ENCODE assay signal across 15 mouse cellular contexts in the genomic region with DNA sequence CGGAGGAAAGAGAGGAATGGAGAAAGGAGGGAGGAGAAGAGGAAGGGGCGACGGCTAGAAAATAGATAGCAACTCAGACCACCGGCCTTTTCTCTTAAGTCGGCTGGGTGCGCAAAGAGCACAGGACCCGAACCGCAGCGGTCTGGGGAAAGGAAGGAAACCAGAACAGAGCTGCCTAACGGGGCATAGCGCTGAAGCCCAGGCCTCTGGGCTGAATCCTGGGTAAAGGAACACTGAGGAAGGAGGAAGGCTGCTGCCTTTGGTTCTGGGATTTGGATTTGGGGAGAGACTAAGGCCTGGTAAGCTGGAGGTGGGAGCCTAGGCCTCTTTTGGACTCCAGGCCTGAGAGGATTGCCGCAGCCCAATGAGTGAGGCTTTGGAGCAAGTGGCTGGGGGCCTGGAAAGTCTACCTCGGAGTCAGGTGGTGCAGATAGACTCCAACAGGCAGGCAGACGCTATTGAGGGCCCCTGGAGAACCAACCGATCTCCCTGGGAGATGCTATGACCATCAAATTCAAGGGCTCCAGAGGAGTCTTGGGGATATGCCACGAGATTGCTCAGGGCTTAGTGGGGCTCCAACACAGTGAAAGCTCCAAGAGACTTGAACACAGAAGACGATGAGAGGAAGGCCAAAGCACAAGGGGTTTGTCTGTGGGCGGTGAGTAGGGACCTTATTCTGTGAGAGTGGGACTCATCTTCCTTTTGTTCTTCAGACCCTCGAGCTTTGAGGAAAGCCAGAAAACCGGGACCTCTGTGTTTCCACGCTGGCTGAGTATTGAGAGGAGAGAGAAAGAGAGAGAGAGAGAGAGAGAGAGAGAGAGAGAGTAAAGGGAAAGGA. TPM values are rescaled to one million over a fixed set of nuclear protein-coding genes. Genes with fewer than 3 reads are reported as not detected.
DNase-seq lines count a peak whose midpoint lies in the region; ATAC-seq lines count a peak whose summit lies in the region.
"Had no signal": no experiment of that assay in that cellular context is flagged by ENCODE, and none has a peak within 500 bp of the region (broad histone marks: within the 10 kb centered on the region; RNA-seq: fewer than 3 reads in every experiment).

No protein-coding gene starts in this region.

- H3K9me3 ChIP-seq in kidney, embryonic 15.5 days (replicated peaks) = no peaks in the 10 kb centered on the region
- no peaks in the 10 kb centered on the region for H3K9me3 ChIP-seq in intestine, embryonic 15.5 days
- no peaks in the 10 kb centered on the region for H3K9me3 ChIP-seq in limb, embryonic 15.5 days
- H3K9me3 ChIP-seq: hindbrain, embryonic 15.5 days; liver, embryonic 15.5 days had no signal

- no peak for DNase-seq in kidney, adult 11 months
- peak; percentile 41 for DNase-seq in R1 (ENCODE audit: low read depth, low spot score)
- DNase-seq in cerebellum, postnatal 10 days = no peak
- DNase-seq in urinary bladder, adult 18-20 months (ENCODE audit: low spot score in 2 of 2) = no peak
- DNase-seq: adrenal gland, postnatal 14 days; cerebellum, adult 8-10 months; heart, adult 2 months had no signal

- peak overlapping the region; percentile 68 for H3K4me2 ChIP-seq in kidney, embryonic 15.5 days
- H3K4me2 ChIP-seq in intestine, embryonic 15.5 days (replicated peaks) = 0 out of 2 replicates have a peak overlapping the region, but pooled peaks have one; percentile 3
- H3K4me2 ChIP-seq in limb, embryonic 15.5 days = peak overlapping the region; percentile 65
- H3K4me2 ChIP-seq: hindbrain, embryonic 15.5 days; liver, embryonic 15.5 days had no signal

- no peak for ATAC-seq in kidney, embryonic 15.5 days (replicated peaks; ENCODE audit: low FRiP score)
- no peak for ATAC-seq in intestine, embryonic 15.5 days
- ATAC-seq in limb, embryonic 15.5 days (ENCODE audit: insufficient number of reproducible peaks, low FRiP score, low TSS enrichment, low read depth) = no peak

- H3K9ac ChIP-seq in kidney, embryonic 15.5 days = peak overlapping the region; percentile 88
- no peak overlapping the region for H3K9ac ChIP-seq in intestine, embryonic 15.5 days
- H3K9ac ChIP-seq in limb, embryonic 15.5 days = peak overlapping the region; percentile 71
- H3K9ac ChIP-seq: hindbrain, embryonic 15.5 days; liver, embryonic 15.5 days had no signal

- peak overlapping the region; percentile 66 for H3K4me3 ChIP-seq in kidney, embryonic 15.5 days (replicated peaks)
- peak overlapping the region; percentile 16; the same call in 1 of the 2 replicates for H3K4me3 ChIP-seq in intestine, embryonic 15.5 days (replicated peaks)
- H3K4me3 ChIP-seq in limb, embryonic 15.5 days = peak overlapping the region; percentile 60
- H3K4me3 ChIP-seq: heart, adult 2 months; hindbrain, embryonic 15.5 days; liver, embryonic 15.5 days; myocyte had no signal

- H3K27me3 ChIP-seq in kidney, embryonic 15.5 days = peaks cover 63% of the 10 kb centered on the region
- H3K27me3 ChIP-seq in intestine, embryonic 15.5 days (replicated peaks) = peaks cover 97% of the 10 kb centered on the region
- peaks cover 83% of the 10 kb centered on the region for H3K27me3 ChIP-seq in limb, embryonic 15.5 days

- H3K4me1 ChIP-seq in kidney, embryonic 15.5 days = peaks cover 66% of the 10 kb centered on the region
- peaks cover 17% of the 10 kb centered on the region for H3K4me1 ChIP-seq in intestine, embryonic 15.5 days (replicated peaks)
- H3K4me1 ChIP-seq in limb, embryonic 15.5 days = peaks cover 29% of the 10 kb centered on the region

- peak overlapping the region; percentile 96 for H3K27ac ChIP-seq in kidney, embryonic 15.5 days
- H3K27ac ChIP-seq in intestine, embryonic 15.5 days = no peak overlapping the region
- peak overlapping the region; percentile 94 for H3K27ac ChIP-seq in limb, embryonic 15.5 days
- H3K27ac ChIP-seq: heart, adult 2 months; hindbrain, embryonic 15.5 days; liver, embryonic 15.5 days had no signal

- H3K36me3 ChIP-seq in kidney, embryonic 15.5 days = no peaks in the 10 kb centered on the region
- no peaks in the 10 kb centered on the region for H3K36me3 ChIP-seq in intestine, embryonic 15.5 days
- no peaks in the 10 kb centered on the region for H3K36me3 ChIP-seq in limb, embryonic 15.5 days
- H3K36me3 ChIP-seq: hindbrain, embryonic 15.5 days; liver, embryonic 15.5 days had no signal

- 3% methylated on average over 21 of the region's 21 CpGs for WGBS in kidney, embryonic 15.5 days
- WGBS in intestine, embryonic 15.5 days = 5% methylated on average over 21 of the region's 21 CpGs
- 15% methylated on average over 21 of the region's 21 CpGs for WGBS in limb, embryonic 15.5 days

RNA-seq across cellular contexts. Expression of a gene that starts 1.4 kb away (rescaled TPM):
- 25.1 and 26.3 TPM in 2 replicates for polyA plus RNA-seq in kidney, embryonic 15.5 days (2015; fragmentation: Nextera tagmentation; extraction: Ambion mirVana)
- polyA plus RNA-seq in intestine, embryonic 15.5 days (2015; fragmentation: Nextera tagmentation; extraction: Ambion mirVana) = 1.2 and 2.3 TPM in 2 replicates
- polyA plus RNA-seq in limb, embryonic 15.5 days (2015; fragmentation: Nextera tagmentation; extraction: Ambion mirVana) = 7.1 and 10.3 TPM in 2 replicates
- polyA plus RNA-seq: forebrain, embryonic 14.5 days; heart, adult 2 months; heart, postnatal 0 days; hindbrain, embryonic 15.5 days; liver, embryonic 15.5 days; myocyte had no signal

RNA-seq across cellular contexts. Expression of a gene that starts 6.0 kb away (rescaled TPM):
- polyA plus RNA-seq in kidney, embryonic 15.5 days (2015; fragmentation: Nextera tagmentation; extraction: Ambion mirVana) = 5.4 and 6.4 TPM in 2 replicates
- polyA plus RNA-seq in intestine, embryonic 15.5 days (2015; fragmentation: Nextera tagmentation; extraction: Ambion mirVana) = 0.45 and 1.1 TPM in 2 replicates
- polyA plus RNA-seq in limb, embryonic 15.5 days (2015; fragmentation: Nextera tagmentation; extraction: Ambion mirVana) = 27.0 and 30.6 TPM in 2 replicates
- polyA plus RNA-seq: forebrain, embryonic 14.5 days; heart, adult 2 months; heart, postnatal 0 days; hindbrain, embryonic 15.5 days; liver, embryonic 15.5 days; myocyte had no signal

RNA-seq across cellular contexts. Expression of a gene that starts 10.9 kb away (rescaled TPM):
- polyA plus RNA-seq in kidney, embryonic 15.5 days (2015; fragmentation: Nextera tagmentation; extraction: Ambion mirVana) = 33.6 and 36.6 TPM in 2 replicates
- polyA plus RNA-seq in intestine, embryonic 15.5 days (2015; fragmentation: Nextera tagmentation; extraction: Ambion mirVana) = 4.8 and 7.9 TPM in 2 replicates
- 12.4 and 14.5 TPM in 2 replicates for polyA plus RNA-seq in limb, embryonic 15.5 days (2015; fragmentation: Nextera tagmentation; extraction: Ambion mirVana)
- polyA plus RNA-seq: forebrain, embryonic 14.5 days; heart, adult 2 months; heart, postnatal 0 days; hindbrain, embryonic 15.5 days; liver, embryonic 15.5 days; myocyte had no signal

RNA-seq across cellular contexts. Expression of a gene that starts 12.7 kb away (rescaled TPM):
- 0.23 and 0.95 TPM in 2 replicates for polyA plus RNA-seq in kidney, embryonic 15.5 days (2015; fragmentation: Nextera tagmentation; extraction: Ambion mirVana)
- polyA plus RNA-seq in intestine, embryonic 15.5 days (2015; fragmentation: Nextera tagmentation; extraction: Ambion mirVana) = 0.67 and 0.77 TPM in 2 replicates
- 20.8 and 32.3 TPM in 2 replicates for polyA plus RNA-seq in limb, embryonic 15.5 days (2015; fragmentation: Nextera tagmentation; extraction: Ambion mirVana)
- polyA plus RNA-seq: forebrain, embryonic 14.5 days; heart, adult 2 months; heart, postnatal 0 days; hindbrain, embryonic 15.5 days; liver, embryonic 15.5 days; myocyte had no signal

RNA-seq across cellular contexts. Expression of a gene that starts 16.7 kb away (rescaled TPM):
- 38.1 and 40.7 TPM in 2 replicates for polyA plus RNA-seq in kidney, embryonic 15.5 days (2015; fragmentation: Nextera tagmentation; extraction: Ambion mirVana)
- 4.4 and 5.9 TPM in 2 replicates for polyA plus RNA-seq in intestine, embryonic 15.5 days (2015; fragmentation: Nextera tagmentation; extraction: Ambion mirVana)
- polyA plus RNA-seq in limb, embryonic 15.5 days (2015; fragmentation: Nextera tagmentation; extraction: Ambion mirVana) = 7.1 TPM in 2 replicates
- polyA plus RNA-seq: forebrain, embryonic 14.5 days; hindbrain, embryonic 15.5 days; liver, embryonic 15.5 days; myocyte had no signal

Comparison
In these comparisons a context has a peak if more than half of its experiments do, and no peak if none do; other contexts are left out.
1. H3K4me2 ChIP-seq: peak in every context shown above with its lines; median percentile 68 in kidney, embryonic 15.5 days; 65 in limb, embryonic 15.5 days; 3 in intestine, embryonic 15.5 days.
2. H3K4me3 ChIP-seq: peak in every context shown above with its lines; median percentile 66 in kidney, embryonic 15.5 days; 60 in limb, embryonic 15.5 days; 16 in intestine, embryonic 15.5 days.